Mouse (Mus musculus): Measurements from ENCODE around the gene Fam135a. TPM values are rescaled to one million over a fixed set of nuclear protein-coding genes. Genes with fewer than 3 reads are reported as not detected.

Gene Fam135a
- polyA plus RNA-seq, 1 experiment from 2014 or later: 2.2 TPM

Other genes with a start within 250 kb of the Fam135a start
- 38.6 to 68.1 TPM (median 44.3 TPM) in 3 replicates for gene Smap1, start 178.0 kb downstream of the Fam135a start, polyA plus RNA-seq (2018)
- 10.4 to 38.3 TPM (median 34.6 TPM) in 3 replicates for gene Sdhaf4, start 94.7 kb downstream of the Fam135a start, polyA plus RNA-seq (2018)
- not detected in 3 replicates for gene Col9a1, start 77.3 kb upstream of the Fam135a start, polyA plus RNA-seq (2018)

Data from macrophage (primary cell).